Mouse (Mus musculus): ENCODE measurements around the gene Inhbc. TPM values are rescaled to one million over a fixed set of nuclear protein-coding genes. Genes with fewer than 3 reads are reported as not detected.
A peak's percentile ranks its signal among the peaks of the same experiment; 100 is the strongest.

Inhbc gene
- total RNA-seq, 2 experiments from 2014 or later: not detected

DNA sequence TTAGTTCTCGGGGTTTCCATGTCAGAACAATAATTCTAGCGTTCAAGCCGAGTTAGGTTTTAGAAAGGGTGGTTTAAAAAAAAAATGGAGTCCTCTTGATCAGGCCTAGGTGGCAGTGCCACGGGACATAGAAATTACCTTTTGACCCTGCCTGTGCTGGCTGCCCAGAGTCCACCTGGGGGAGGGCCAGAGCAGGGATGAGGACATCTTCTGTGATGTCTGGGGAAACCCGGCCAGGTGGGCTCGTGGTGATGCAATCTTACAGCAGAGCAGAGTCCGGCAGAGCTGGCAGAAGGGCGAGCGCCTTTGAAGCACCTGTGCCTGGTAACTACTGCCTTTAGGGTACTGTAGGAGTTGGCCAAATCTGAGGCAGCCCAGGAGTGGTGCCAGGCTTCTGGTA is 18.0 kb downstream of the Inhbc start:
- DNase-seq (ENCODE audit: low spot score in 2 of 2): no peak

DNA sequence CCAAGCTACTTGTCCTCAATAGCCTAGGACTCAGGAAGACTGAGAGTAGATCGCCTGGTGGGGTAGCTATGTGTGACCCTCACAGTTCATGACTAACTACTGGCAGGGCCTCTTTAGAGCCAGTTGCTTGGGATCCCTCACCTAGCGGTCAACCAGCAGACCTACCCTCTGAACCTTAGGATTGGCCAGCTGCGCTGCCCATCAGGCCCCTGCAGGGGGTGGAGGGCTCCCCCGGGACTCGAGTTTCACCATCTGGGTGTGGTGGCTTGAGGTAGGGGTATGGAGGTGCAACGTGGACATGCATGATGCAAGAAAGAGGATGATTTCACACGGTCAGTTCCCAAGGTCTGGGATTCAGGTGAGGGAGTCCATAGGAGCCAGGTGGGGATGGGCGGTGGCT is 18.5 kb downstream of the Inhbc start:
- DNase-seq (ENCODE audit: low spot score in 2 of 2): no peak

DNA sequence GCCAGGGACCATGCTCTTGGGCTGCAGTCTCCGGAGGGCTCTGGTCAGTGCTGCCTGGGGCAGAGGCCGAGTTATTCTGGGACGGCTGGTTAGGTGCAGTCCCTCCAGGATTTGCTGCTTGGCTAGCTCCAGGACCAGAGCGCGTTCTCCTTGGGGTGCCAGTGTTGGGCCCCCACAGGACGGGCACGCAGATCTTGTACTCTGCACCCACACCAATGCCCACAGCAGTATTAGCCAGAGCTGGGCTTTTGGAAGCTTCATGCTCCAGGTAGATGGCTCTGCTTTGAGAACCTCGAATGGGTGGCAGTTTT is 19.0 kb downstream of the Inhbc start:
- DNase-seq (ENCODE audit: low spot score in 2 of 2): no peak

DNA sequence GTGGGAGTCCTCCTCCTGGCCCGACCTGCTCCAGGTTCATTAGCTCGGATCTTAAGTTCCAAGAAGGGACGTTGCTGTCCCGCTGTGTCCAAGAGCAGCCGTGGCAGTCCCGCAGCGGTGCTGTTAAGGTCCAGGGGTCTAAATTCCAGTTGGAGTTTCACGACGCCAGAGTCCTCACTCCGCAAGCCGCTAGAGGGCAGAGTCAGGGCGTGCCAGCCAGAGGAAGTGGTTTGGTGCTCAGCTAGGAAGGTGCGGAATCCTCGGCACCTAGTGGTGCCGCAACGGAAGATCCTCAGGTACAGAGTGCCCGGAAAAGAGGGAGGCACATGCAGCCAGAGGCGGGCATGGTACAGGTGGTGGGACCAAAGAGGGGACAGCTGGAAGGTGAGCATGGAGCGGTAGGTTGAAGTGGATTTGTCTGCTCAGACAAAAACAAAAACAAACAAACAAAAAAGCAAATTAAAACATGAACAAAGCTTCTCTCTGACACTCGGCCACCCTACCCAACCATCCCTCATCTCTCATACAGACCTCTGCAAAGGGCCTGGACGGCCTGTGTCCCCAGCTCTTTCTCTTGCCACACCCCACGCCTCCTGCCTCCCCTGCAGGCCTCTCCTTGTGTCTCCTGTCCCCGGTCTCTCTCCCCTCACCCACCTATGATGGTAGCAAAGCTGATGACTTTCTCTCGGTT is 19.5 kb downstream of the Inhbc start:
- DNase-seq (ENCODE audit: low spot score in 2 of 2): peak; percentile 79 to 82

DNA sequence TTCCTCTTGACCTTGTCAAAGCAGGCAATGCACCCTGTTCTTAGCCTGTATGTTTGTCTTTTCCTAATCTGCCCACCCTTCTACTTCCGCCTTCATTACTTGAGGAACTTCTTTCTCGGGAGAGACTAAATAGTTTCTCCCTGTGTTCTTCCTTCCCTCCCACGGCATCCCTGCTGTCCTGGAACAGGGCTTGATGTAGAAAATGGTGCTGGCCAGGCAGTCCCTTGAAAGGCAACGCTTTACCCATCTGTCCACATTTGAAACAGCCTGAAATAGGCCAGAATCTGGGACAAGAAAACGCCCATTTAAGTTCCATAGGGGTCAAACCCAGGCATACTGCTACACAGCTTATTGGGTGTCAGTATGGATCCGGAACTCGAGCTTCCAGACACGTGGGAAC is 20.4 kb downstream of the Inhbc start:
- DNase-seq (ENCODE audit: low spot score in 2 of 2): peak in 1 of 2 experiments; percentile 53

DNA sequence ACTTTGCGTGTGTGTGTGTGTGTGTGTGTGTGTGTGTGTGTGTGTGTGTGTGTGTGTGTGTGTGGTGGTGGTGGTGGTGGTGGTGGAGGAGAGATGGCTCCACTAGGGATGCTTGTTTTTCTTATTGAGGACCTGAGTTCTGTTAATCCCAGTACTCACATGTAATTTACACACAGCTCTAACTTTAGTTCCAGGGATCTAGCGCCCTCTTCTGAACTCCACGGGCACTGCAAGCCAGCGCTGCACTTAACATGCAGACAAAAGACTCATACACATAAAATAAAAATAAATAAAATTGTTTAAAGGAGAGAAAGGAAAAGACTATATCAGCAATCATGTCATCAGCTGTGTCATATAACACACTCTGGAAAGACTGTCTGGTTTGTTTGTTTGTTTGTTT is 21.3 kb downstream of the Inhbc start:
- no peak for DNase-seq (ENCODE audit: low spot score in 2 of 2)

DNA sequence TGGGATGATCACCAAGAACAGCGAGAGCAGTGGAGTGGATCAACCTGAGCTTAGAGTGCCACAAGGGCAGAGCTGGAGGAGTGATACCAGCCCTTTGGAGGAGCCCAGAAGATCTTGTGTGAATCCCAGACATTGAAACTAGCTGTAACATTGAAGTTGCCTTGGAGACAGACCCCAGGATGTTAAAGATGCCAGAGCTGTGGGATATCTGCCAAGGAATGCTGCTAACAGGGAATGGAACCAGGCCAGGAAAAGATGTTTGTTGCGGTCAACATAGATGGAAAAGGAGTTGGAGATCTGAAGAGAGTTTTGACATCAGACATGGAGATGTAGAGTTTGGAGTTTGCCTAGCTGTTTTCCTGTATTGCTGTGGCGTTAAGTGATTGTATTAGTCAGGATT is 24.1 kb downstream of the Inhbc start:
- DNase-seq (ENCODE audit: low spot score in 2 of 2): no peak

DNA sequence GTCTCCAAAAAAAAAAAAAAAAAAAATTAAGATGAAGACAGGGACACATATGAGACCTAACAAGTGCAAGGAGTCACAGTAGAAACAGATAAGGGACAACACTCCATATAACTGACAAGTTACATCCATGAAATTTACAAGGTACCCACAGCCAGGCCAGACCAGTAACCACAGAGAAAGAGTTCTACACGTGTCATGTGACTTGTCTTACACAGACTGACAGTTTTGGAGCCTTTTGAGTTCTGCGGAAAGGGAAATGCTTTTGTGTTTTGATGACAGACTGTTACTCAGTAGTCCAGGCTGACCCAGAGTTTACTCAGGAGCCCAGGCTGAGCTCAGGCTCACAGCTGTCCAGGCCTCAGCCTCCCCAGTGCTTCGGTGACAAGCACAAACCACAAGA is 27.2 kb downstream of the Inhbc start:
- DNase-seq (ENCODE audit: low spot score in 2 of 2): no peak

DNA sequence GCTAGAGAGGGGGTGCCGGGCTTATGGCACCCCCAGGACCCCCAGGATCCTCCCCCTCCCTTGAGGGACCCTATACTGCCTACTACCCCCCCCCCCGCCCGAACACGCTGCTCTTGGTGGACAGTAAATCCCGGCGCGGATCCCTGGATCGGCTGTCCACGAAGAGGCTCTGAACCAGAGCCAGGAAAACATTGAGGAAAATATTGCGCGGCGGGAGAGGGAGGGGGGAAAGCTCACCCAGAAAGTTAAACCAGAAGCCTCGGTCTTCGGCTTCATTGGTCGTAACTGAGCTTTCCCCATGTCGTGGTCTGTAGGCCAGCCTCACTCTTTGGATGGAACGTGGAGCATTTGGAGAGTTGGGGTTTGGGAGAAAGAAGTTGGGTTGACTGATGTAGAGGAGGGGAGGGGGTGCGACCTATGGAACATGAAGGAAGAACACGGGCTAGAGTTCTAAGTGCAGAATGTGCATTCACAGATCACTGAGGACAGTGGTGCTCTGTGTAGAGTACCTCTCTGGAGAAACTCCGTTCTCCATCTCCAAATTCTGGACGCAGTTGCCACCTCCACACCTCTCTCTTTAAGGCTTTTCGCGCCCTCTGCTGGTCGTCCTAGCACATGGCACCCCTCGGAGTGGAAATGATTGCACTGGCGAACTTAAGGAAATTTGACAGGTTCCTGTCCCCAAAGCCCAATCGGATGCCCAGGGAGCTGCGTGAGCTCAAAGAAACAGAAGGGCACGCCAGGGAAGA is 28.2 kb downstream of the Inhbc start, which contains the start of gene Gli1:
Gene Gli1 (minus strand): TSS at position 84 of the 749 bp plus-strand sequence.
- peak; percentile 82 for DNase-seq (ENCODE audit: low spot score in 2 of 2)

DNA sequence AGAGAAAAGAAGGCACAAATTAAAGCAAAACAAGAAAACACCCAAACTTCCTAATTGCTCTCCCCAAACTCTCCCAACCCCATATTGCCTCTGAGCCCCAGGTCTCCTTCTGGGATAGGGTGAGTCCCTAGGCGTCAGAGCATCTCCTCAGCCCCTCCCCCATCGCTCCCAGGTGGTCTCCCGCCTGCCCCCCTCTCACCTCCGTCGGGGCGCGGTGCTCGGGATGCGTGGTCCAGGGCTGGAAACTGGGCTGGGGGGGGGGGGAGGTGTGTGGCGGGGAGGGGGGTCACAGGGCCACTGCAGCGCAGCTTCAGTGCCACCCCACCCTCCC is 28.9 kb downstream of the Inhbc start:
- DNase-seq (ENCODE audit: low spot score in 2 of 2): no peak

DNA sequence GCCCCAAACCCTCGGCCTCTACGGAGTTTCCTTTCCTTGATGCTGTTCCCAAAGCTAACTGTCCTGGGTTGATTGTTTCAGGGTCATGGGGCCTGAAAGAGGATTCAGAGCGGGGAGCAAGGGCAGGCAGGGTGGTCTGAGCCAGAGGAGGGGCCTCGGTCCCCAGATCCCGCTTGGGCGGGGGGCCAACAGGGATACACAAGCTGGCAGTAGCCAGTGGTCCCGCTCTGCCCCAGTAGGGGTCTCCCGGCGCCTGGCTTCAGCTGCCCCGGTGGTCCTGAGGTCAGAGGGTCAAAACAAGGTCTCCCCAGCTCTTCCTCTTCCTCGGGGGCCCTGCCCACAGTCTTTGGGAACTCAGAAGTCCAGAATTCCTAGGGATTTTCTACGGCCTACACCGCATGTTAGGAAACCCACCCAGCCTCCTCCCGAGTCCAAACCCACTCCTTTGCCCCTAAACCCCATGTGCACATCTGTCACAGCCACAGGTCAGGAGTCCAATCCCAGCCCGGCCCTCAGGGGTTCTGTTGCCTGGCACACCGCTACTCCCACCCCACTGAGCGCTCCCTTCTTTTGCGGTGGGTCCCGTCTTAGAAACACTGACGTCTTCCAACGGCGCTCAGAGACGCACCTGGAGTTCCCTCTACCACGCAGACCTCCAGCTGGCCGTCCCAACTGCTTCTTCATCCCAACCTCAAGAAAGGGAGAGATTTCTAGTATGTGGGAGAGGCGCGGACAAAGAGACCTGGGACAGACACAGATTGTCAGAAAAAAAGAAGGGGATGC is 29.5 kb downstream of the Inhbc start:
- DNase-seq (ENCODE audit: low spot score in 2 of 2): no peak

DNA sequence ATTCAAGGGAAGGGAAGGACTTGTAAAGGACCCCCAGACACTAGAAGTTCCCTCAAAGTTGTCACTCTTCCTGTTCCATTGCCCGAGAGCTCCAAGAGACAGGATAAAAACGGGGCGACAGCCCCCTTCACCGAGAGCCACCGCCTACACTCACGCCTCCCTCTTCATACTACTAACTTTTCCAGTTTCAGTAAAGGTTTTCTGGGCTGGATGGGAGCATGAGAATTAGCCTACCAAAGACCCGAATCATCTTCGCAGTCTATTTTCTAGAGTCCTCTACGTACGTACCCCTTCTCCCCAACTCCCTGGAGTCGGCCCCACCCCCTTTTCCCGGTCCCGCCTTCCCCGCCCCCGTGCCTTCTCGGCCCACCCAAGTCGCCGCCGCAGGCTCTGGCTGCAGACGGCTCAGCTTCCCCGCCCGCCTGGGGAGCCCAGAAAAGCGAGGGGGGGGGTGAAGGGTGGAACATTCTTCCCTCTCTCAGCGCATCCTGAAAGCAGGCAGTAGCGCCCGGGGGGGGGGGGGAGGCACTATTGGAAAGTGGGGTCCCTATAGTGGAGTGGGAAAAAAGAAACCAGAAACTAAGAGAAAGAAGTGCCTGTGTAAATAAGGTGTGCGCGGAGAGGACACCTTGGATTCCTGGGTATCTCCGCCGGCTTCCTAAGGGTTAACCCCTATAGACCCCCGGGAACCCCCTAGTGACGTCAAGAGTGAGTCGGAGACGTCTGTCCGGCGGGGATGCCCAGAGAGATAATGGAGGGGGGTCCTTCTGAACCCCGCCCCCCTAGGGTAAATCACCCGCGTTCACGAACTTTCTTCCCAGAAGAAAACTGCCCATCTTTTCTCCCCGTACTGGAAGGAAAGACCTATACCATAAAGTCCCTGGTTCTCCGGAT is 30.3 kb downstream of the Inhbc start:
- DNase-seq (ENCODE audit: low spot score in 2 of 2): no peak

DNA sequence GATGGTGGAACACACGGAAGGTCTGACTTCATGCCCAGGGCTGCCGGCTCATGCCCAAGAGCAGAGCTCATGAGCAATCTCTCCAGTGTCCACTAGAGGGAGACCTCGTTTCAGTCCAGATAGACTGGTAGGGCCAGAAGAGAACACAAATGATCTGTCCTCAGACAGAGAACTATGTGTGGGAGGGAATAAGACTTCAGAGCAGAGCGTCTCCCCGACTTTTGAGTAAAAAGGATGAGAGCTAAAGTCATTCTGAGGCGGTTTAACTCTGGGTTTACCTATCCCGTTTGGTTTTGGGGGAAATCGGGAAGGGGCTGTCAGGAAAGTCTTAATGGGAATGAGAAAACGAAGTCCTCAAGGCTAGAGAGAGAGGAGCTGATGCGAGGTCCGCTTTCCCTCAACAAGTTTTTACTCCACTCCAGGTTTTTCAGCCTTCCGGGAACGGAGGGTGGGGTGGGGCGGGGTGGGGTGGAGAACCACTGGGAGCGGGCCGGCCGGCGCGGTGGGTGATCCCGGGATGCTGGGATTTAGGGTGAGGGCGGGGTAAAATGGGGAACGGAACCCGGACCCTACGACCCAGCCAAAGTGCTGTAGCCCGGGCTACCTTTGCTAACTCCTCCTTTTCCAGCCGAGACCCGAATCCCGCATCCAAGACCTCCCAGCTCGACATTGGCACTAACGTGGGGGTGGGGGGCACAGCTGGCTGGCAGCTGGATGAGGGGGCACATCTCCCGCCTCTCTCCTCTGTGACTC is 31.1 kb downstream of the Inhbc start:
- DNase-seq (ENCODE audit: low spot score in 2 of 2): peak; percentile 90

DNA sequence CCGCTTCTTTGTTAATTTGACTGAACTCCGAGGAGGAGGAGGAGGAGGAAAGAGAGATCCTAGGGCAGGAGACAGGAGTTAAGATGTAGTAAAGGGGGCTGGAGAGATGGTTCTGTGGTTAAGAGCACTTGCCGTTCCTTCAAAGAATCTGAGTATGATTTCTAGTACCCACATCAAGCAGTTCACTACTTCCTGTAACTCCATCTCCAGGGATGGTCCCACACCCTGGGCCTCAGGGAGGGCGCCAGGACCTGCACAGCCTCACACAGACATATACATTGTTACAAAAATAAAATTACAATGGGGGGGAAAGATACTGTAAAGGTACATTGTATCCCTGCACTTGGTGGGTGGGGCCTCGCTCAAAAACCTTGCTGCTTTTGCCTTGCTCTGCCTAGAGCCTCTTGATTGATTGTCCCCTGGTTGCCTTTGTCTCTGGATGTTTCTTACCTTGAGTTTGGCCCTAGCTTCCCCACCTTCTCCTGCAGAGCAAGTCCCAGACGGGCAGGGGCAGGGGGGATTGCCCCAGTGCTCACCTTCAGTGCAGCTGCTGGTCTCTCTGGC is 32.6 kb downstream of the Inhbc start:
- DNase-seq (ENCODE audit: low spot score in 2 of 2): no peak

DNA sequence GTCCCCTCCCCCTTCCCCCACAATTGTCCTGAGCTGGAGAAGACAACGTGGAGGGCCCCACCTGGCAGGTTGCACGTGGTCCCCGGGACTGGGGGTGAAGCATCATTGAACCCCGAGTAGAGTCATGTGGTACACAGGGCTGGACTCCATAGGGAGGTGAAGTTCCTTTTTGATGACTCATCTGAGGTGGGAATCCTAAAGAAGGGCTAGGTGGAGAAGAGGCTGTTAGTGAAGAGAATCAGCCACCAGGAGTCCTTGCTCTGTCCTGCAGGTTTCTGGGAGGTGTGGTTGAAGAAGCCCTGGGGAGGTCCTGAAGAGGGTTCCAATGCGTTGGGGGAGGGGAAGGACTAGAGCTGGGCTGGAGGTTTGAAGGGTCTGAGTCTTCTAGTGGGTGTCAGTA is 33.3 kb downstream of the Inhbc start:
- DNase-seq (ENCODE audit: low spot score in 2 of 2): no peak

DNA sequence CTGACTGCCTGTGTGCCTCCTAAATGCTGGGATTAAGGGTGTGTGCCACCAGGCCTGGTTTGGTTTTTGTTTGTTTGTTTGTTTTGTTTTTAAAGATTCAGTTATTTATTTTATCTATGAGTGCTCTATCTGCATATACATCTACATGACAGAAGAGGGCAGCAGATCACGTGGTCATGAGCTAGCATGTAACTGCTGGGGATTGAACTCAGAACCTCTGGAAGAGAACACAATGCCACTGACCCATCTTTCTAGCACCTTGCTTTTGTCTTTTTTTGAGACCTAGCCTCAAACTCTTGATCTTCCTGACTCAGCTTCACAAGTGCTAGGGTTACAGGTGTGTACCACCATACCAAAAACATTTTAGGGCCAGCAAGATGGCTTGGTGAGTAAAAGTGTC is 35.0 kb downstream of the Inhbc start:
- no peak for DNase-seq (ENCODE audit: low spot score in 2 of 2)

DNA sequence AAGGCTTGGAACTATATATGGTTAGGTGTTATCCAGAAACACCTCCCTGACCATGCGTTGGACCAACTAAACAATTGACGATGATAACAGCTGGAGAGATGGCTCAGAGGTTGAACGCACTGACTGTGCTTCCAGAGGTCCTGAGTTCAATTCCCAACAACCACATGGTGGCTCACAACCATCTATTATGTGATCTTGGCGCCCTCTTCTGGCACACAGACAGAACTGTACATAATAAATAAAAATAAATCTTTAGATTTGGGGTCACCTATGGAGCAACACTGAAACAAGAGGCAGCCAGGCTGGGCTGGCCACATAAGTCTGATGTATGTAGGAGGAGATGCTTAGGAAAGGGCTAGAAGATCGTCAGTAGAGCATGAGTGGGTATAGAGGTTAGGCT is 37.1 kb downstream of the Inhbc start:
- DNase-seq (ENCODE audit: low spot score in 2 of 2): no peak

DNA sequence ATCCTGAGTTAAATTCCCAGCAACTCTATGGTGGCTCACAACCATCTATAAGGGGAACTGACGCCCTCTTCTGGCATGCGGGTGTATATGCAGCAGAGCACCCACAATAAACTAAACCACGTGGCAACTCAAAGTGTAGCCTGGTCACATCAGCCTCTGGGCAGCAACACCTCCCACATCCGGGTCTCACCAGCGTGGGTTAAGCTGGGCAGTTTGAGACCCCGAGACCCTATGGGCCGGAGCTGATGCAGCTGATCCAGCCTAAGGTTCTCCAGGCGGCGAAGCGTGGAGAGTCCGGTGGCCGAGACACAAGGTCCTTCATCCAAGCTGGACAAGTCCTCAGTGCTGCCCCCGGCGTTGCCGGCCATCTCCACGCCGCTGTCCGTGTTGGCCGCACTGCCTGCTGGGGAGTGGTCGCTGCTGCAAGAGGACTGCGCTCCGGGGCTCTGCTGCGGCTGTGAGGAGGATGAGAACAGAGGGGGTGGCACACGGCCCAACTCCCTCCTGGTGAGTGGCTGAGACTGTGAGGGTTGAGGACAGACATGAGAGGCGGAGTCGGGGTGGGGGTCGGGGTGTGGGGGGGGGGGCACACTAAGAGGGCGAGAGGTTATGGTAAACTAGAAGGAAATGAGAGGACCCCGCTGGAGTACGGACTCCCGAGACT is 37.9 kb downstream of the Inhbc start:
- no peak for DNase-seq (ENCODE audit: low spot score in 2 of 2)

DNA sequence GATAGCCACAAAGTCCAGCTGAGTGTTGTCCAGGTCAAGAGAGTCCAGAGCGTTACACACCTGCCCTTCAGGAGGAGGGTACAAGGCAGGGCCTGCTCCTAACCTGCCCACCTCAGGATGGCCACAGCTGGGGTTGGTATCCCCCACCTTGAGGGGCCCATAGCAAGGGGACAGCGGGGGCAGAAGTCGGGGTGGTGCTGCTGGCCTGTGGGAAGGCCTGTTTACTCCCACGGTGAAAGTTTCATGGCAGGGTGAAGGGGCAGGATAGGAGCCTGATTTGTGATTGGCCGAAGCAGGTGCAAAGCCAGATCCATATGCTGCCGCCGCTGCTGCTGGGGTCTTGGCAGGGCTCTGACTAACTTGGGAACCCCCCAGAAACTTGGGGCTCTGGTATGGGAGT is 40.0 kb downstream of the Inhbc start:
- DNase-seq (ENCODE audit: low spot score in 2 of 2): no peak
